Mouse (Mus musculus): ENCODE measurements around the gene Psmc5. TPM values are rescaled to one million over a fixed set of nuclear protein-coding genes. Genes with fewer than 3 reads are reported as not detected.
A peak's percentile ranks its signal among the peaks of the same experiment; 100 is the strongest.

Psmc5 gene
- polyA plus RNA-seq, 1 experiment from 2014 or later: 274 TPM

- peak overlapping the region; percentile 82; the same call in 1 of the 2 replicates for H3K27ac ChIP-seq (replicated peaks)
- no peaks in the 10 kb centered on the region for H3K27me3 ChIP-seq
- 2% methylated on average over 22 of the region's 22 CpGs for WGBS
- ATAC-seq (replicated peaks): peak; percentile 3; the same call in 1 of the 2 replicates
- H3K4me1 ChIP-seq: peaks cover 25% of the 10 kb centered on the region
- peak overlapping the region; percentile 92 for H3K4me3 ChIP-seq
- H3K36me3 ChIP-seq: peaks cover 51% of the 10 kb centered on the region
- peak overlapping the region; percentile 95 for H3K9ac ChIP-seq (replicated peaks)
- H3K9me3 ChIP-seq: no peaks in the 10 kb centered on the region
- H3K4me2 ChIP-seq (replicated peaks): peak overlapping the region; percentile 96
Measured at GRCm38 (mm10) chr11:106255174-106255573, 780 bp upstream of the Psmc5 start.

- Histone ChIP-seq H3K9me3 (no peaks in the 10 kb centered on the region), H3K36me3 (peaks cover 49% of the 10 kb centered on the region), H3K27ac (replicated peaks) (0 out of 2 replicates have a peak overlapping the region, but pooled peaks have one; percentile 82), H3K4me3 (peak overlapping the region; percentile 92), H3K4me1 (peaks cover 25% of the 10 kb centered on the region), H3K4me2 (replicated peaks) (peak overlapping the region; percentile 96), H3K27me3 (no peaks in the 10 kb centered on the region), H3K9ac (replicated peaks) (peak overlapping the region; percentile 95)
- no peak for ATAC-seq (replicated peaks)
- 71% methylated on average over 5 of the region's 5 CpGs for WGBS
Measured at GRCm38 (mm10) chr11:106256775-106257174, 821 bp downstream of the Psmc5 start.

- H3K9me3 ChIP-seq: no peaks in the 10 kb centered on the region
Measured at GRCm38 (mm10) chr11:106260826-106261450, 5.0 kb downstream of the Psmc5 start.

GRCm38 (mm10) chr11:106263963-106264362, 8.0 kb downstream of the Psmc5 start:
- no peak for ATAC-seq (replicated peaks)
- H3K4me2 ChIP-seq (replicated peaks): no peak overlapping the region
- 90% methylated on average over 9 of the region's 9 CpGs for WGBS
- no peak overlapping the region for H3K27ac ChIP-seq (replicated peaks)
- H3K9me3 ChIP-seq: no peaks in the 10 kb centered on the region
- no peaks in the 10 kb centered on the region for H3K27me3 ChIP-seq
- H3K4me1 ChIP-seq: peaks cover 16% of the 10 kb centered on the region
- peaks cover 73% of the 10 kb centered on the region for H3K36me3 ChIP-seq
- H3K9ac ChIP-seq (replicated peaks): no peak overlapping the region
- no peak overlapping the region for H3K4me3 ChIP-seq

More at GRCm38 (mm10) chr11:106260826-106261450, 5.0 kb downstream of the Psmc5 start:
- Histone ChIP-seq H3K4me1 (peaks cover 16% of the 10 kb centered on the region), H3K36me3 (peaks cover 68% of the 10 kb centered on the region), H3K4me3 (no peak overlapping the region), H3K9ac (replicated peaks) (no peak overlapping the region), H3K27ac (replicated peaks) (no peak overlapping the region), H3K27me3 (no peaks in the 10 kb centered on the region), H3K4me2 (replicated peaks) (no peak overlapping the region)
- 84% methylated on average over 14 of the region's 14 CpGs for WGBS
- no peak for ATAC-seq (replicated peaks)

GRCm38 (mm10) chr11:106264988-106265387, 9.0 kb downstream of the Psmc5 start:
- H3K4me3 ChIP-seq: no peak overlapping the region
- peaks cover 22% of the 10 kb centered on the region for H3K4me1 ChIP-seq
- H3K9me3 ChIP-seq: no peaks in the 10 kb centered on the region
- no peak overlapping the region for H3K9ac ChIP-seq (replicated peaks)
- no peak overlapping the region for H3K27ac ChIP-seq (replicated peaks)
- H3K27me3 ChIP-seq: no peaks in the 10 kb centered on the region
- 93% methylated on average over 15 of the region's 15 CpGs for WGBS
- H3K36me3 ChIP-seq: peaks cover 67% of the 10 kb centered on the region
- H3K4me2 ChIP-seq (replicated peaks): no peak overlapping the region
- ATAC-seq (replicated peaks): no peak

- H3K4me2 ChIP-seq (replicated peaks): no peak overlapping the region
- no peak for ATAC-seq (replicated peaks)
- H3K9me3 ChIP-seq: no peaks in the 10 kb centered on the region
- peaks cover 27% of the 10 kb centered on the region for H3K4me1 ChIP-seq
- no peak overlapping the region for H3K4me3 ChIP-seq
- WGBS: 98% methylated on average over 4 of the region's 4 CpGs
- H3K36me3 ChIP-seq: peaks cover 66% of the 10 kb centered on the region
- no peaks in the 10 kb centered on the region for H3K27me3 ChIP-seq
- H3K27ac ChIP-seq (replicated peaks): no peak overlapping the region
- no peak overlapping the region for H3K9ac ChIP-seq (replicated peaks)
Measured at GRCm38 (mm10) chr11:106265570-106265969, 9.6 kb downstream of the Psmc5 start.

- H3K9me3 ChIP-seq: no peaks in the 10 kb centered on the region
- H3K36me3 ChIP-seq: peaks cover 57% of the 10 kb centered on the region
- no peak overlapping the region for H3K27ac ChIP-seq (replicated peaks)
- no peak overlapping the region for H3K4me3 ChIP-seq
- H3K9ac ChIP-seq (replicated peaks): no peak overlapping the region
- H3K27me3 ChIP-seq: no peaks in the 10 kb centered on the region
- no peak overlapping the region for H3K4me2 ChIP-seq (replicated peaks)
- peaks cover 36% of the 10 kb centered on the region for H3K4me1 ChIP-seq
- ATAC-seq (replicated peaks): no peak
- 92% methylated on average over 10 of the region's 10 CpGs for WGBS
Measured at GRCm38 (mm10) chr11:106266431-106266830, 10.5 kb downstream of the Psmc5 start.

- no peak for ATAC-seq (replicated peaks)
- 65% methylated on average over 15 of the region's 15 CpGs for WGBS
- no peaks in the 10 kb centered on the region for H3K27me3 ChIP-seq
- H3K4me2 ChIP-seq (replicated peaks): no peak overlapping the region; the same call in 1 of the 2 replicates
- peaks cover 48% of the 10 kb centered on the region for H3K36me3 ChIP-seq
- peaks cover 40% of the 10 kb centered on the region for H3K4me1 ChIP-seq
- H3K27ac ChIP-seq (replicated peaks): peak overlapping the region; percentile 76
- no peak overlapping the region for H3K9ac ChIP-seq (replicated peaks)
- H3K4me3 ChIP-seq: no peak overlapping the region
- no peaks in the 10 kb centered on the region for H3K9me3 ChIP-seq
Measured at GRCm38 (mm10) chr11:106267311-106267852, 11.4 kb downstream of the Psmc5 start.

GRCm38 (mm10) chr11:106267871-106268270, 11.9 kb downstream of the Psmc5 start:
- peak overlapping the region; percentile 76 for H3K27ac ChIP-seq (replicated peaks)
- H3K9me3 ChIP-seq: no peaks in the 10 kb centered on the region
- no peak overlapping the region for H3K9ac ChIP-seq (replicated peaks)
- no peak overlapping the region for H3K4me3 ChIP-seq
- H3K36me3 ChIP-seq: peaks cover 43% of the 10 kb centered on the region
- no peaks in the 10 kb centered on the region for H3K27me3 ChIP-seq
- H3K4me1 ChIP-seq: peaks cover 40% of the 10 kb centered on the region
- no peak overlapping the region; the same call in 1 of the 2 replicates for H3K4me2 ChIP-seq (replicated peaks)
- no peak for ATAC-seq (replicated peaks)
- WGBS: 82% methylated on average over 5 of the region's 5 CpGs

- Histone ChIP-seq H3K4me2 (replicated peaks) (no peak overlapping the region), H3K4me3 (no peak overlapping the region), H3K4me1 (peaks cover 43% of the 10 kb centered on the region), H3K9me3 (no peaks in the 10 kb centered on the region), H3K9ac (replicated peaks) (peak overlapping the region; percentile 3; the same call in 1 of the 2 replicates), H3K27me3 (no peaks in the 10 kb centered on the region), H3K36me3 (peaks cover 36% of the 10 kb centered on the region), H3K27ac (replicated peaks) (peak overlapping the region; percentile 76)
- 74% methylated on average over 8 of the region's 8 CpGs for WGBS
- ATAC-seq (replicated peaks): no peak
Measured at GRCm38 (mm10) chr11:106268326-106269059, 12.5 kb downstream of the Psmc5 start.

GRCm38 (mm10) chr11:106269060-106269431, 13.1 kb downstream of the Psmc5 start:
- H3K4me3 ChIP-seq: no peak overlapping the region
- no peak overlapping the region for H3K4me2 ChIP-seq (replicated peaks)
- H3K4me1 ChIP-seq: peaks cover 45% of the 10 kb centered on the region
- H3K27me3 ChIP-seq: no peaks in the 10 kb centered on the region
- peak overlapping the region; percentile 76 for H3K27ac ChIP-seq (replicated peaks)
- no peak for ATAC-seq (replicated peaks)
- H3K36me3 ChIP-seq: peaks cover 31% of the 10 kb centered on the region
- H3K9me3 ChIP-seq: no peaks in the 10 kb centered on the region
- WGBS: 61% methylated on average over 3 of the region's 3 CpGs
- peak overlapping the region; percentile 3; the same call in 1 of the 2 replicates for H3K9ac ChIP-seq (replicated peaks)

- H3K9ac ChIP-seq (replicated peaks): peak overlapping the region; percentile 75
- H3K4me2 ChIP-seq (replicated peaks): peak overlapping the region; percentile 56
- WGBS: 34% methylated on average over 5 of the region's 5 CpGs
- no peaks in the 10 kb centered on the region for H3K9me3 ChIP-seq
- H3K27me3 ChIP-seq: no peaks in the 10 kb centered on the region
- peaks cover 48% of the 10 kb centered on the region for H3K4me1 ChIP-seq
- ATAC-seq (replicated peaks): no peak
- H3K4me3 ChIP-seq: peak overlapping the region; percentile 74
- H3K27ac ChIP-seq (replicated peaks): peak overlapping the region; percentile 74
- peaks cover 9% of the 10 kb centered on the region for H3K36me3 ChIP-seq
Measured at GRCm38 (mm10) chr11:106271131-106271793, 15.3 kb downstream of the Psmc5 start.
